Mouse (Mus musculus): ENCODE data around the gene Cd248. TPM values are rescaled to one million over a fixed set of nuclear protein-coding genes. Genes with fewer than 3 reads are reported as not detected.
A peak's percentile ranks its signal among the peaks of the same experiment; 100 is the strongest.

Cd248 gene
- polyA plus RNA-seq, 1 experiment, result not detected

DNA sequence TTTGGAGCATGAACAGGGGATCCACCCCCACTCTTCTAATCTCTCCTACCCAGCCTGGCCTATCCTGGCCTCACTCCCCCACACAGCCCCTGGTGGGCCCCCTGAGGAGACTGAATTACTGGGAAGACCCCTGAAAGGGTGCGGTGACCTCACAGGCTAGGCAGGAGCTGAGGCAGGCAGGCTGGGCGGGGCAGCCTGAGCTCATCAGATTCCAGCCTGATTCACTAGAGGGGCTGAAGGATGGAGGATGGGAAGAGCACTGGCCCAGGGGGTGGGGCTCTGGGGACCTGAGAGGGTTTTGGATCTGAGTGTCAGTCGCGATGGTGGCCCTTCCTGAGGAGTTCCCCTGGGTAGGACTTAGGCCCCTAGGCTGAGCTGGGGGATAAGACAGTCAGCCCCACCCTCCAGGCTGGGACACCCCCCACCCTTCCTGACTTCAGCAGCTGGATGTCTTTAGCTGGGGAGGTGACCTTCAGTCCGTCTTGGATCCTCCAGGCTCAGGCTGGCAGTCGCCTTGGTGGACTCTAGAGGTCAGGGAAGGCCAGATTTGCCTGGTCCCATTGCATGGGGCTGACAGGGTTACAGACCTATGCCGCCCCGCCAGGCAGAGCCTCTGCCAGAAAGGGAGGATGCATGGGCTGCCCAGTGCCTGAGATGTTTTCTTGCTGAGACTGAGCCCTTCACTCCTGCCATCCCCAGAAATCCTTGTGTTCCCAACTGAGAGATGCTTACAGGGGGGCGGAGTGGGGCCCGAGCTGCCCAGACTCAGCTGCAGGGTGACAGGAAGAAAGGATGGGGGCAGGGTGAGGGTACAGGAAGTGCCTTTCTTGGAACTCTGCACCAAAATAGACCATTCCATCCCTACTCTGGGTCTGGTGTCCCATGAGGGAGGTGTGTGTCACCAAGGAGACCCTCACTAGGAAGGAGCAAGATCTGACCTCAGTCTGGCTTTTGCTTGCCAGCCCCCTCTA, 8.8 kb upstream of the Cd248 start:
- peaks cover 38% of the 10 kb centered on the region for H3K4me1 ChIP-seq (ENCODE audit: control insufficient read depth, insufficient read depth, low read length)
- peak overlapping the region; percentile 2; the same call in 1 of the 2 replicates for H3K27ac ChIP-seq (ENCODE audit: insufficient read depth, low read depth, low read length)
- WGBS, result 22% methylated on average over 10 of the region's 10 CpGs
- TF ChIP-seq POLR2A (IDR thresholded peaks at IDR 0.05; ENCODE audit: insufficient read depth, low read depth, low read length) (no peak), CTCF (IDR thresholded peaks at IDR 0.05; ENCODE audit: insufficient read depth, low read depth, low read length) (no peak)
- H3K4me3 ChIP-seq (ENCODE audit: insufficient read depth, low read depth, low read length), result no peak overlapping the region

DNA sequence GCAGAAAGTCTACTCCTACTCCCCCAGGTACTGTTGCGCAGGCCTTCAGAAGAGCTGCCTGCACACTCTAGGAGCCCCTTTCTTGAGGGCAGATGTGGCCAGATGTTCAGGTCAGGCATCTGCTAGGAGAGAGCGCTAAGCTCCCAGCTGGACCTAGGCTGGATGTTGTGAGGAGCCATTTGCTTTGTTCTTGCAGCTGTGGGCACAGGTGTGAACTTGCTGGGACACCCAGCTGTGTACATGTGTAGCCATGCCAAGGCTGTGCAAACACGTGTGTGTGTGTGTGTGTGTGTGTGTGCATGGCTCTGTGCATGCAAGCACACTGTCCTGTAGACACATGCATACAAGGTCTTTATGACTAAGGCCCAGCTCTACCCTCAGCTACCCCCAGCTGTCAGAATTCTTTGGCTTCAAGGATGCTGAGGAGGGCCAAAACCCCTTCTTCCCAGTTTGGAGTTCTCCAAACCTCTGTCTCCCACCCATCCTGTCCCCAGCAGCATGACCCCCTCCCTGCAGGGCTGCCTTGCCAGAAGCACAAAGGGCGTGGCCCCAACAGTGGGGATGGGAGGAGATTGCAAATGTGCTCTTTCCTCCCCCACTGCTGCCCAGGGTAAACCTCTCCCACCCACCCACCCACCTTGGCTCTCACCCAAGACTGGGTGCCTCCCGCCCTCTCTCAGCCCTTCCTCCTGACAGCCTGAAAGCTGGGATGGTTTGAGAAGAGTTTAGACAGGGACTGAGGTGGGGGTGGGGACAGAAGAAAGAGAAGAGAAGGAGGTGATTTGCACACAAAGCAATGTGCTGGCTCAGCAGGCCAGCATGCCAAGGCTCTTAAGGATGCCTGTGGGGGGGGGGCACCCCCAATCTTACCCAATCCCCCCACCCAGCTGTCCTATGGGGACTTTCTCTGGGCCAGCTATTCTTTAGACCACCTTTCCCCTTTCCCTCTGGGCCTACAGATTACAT, 7.2 kb upstream of the Cd248 start:
- Histone ChIP-seq H3K4me1 (ENCODE audit: control insufficient read depth, insufficient read depth, low read length) (peaks cover 38% of the 10 kb centered on the region), H3K4me3 (ENCODE audit: insufficient read depth, low read depth, low read length) (no peak overlapping the region), H3K27ac (ENCODE audit: insufficient read depth, low read depth, low read length) (no peak overlapping the region)
- TF ChIP-seq CTCF (IDR thresholded peaks at IDR 0.05; ENCODE audit: insufficient read depth, low read depth, low read length), result no peak
- TF ChIP-seq POLR2A (IDR thresholded peaks at IDR 0.05; ENCODE audit: insufficient read depth, low read depth, low read length), result no peak
- WGBS, result 42% methylated on average over 5 of the region's 5 CpGs

DNA sequence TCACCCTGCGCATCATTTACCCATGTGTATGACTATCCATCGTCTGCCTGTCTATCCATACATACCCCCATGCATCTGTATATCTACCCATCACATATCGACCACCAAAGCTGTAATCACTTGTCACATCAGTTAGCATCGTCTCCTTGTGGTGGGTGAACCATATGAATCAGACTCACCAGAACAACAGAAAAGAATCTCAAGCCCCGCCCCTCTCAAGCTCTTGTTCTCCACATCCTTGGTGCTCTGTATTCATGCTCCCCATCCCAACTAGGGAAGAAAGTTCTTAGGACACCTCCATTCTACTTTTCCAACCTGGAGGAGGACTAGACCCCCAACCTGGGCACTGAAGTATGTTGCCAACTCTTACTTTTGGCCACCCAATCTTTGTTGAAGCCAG, 5.8 kb upstream of the Cd248 start:
- TF ChIP-seq CTCF (IDR thresholded peaks at IDR 0.05; ENCODE audit: insufficient read depth, low read depth, low read length) (no peak), POLR2A (IDR thresholded peaks at IDR 0.05; ENCODE audit: insufficient read depth, low read depth, low read length) (no peak)
- H3K27ac ChIP-seq (ENCODE audit: insufficient read depth, low read depth, low read length), result no peak overlapping the region
- WGBS, result 78% methylated on average over 5 of the region's 5 CpGs

DNA sequence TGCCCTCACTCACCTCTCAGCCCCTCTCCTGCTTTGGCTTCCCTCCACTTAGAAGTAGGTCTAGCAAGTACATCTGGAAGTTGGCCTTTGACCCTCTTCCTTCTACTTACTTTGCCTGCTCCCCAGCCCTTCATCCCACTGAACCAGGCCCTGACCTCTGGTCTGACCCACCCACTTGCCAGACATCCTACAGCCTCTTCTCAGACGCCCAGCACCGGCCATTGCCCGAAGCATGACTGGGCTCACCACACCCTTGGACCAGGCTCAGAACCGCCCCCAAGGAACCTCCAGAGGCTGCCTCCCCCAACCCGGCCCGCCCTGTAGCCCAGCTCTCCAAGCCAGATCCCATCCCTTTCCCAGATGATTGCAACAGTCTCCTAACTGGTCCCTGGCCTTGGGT, 5.4 kb upstream of the Cd248 start:
- peaks cover 44% of the 10 kb centered on the region for H3K4me1 ChIP-seq (ENCODE audit: control insufficient read depth, insufficient read depth, low read length)
- H3K4me3 ChIP-seq (ENCODE audit: insufficient read depth, low read depth, low read length), result no peak overlapping the region
- TF ChIP-seq POLR2A (IDR thresholded peaks at IDR 0.05; ENCODE audit: insufficient read depth, low read depth, low read length), result no peak
- TF ChIP-seq CTCF (IDR thresholded peaks at IDR 0.05; ENCODE audit: insufficient read depth, low read depth, low read length), result no peak
- no peak overlapping the region for H3K27ac ChIP-seq (ENCODE audit: insufficient read depth, low read depth, low read length)
- 78% methylated on average over 6 of the region's 6 CpGs for WGBS

More for the DNA sequence above, 5.8 kb upstream of the Cd248 start:
- Histone ChIP-seq H3K4me3 (ENCODE audit: insufficient read depth, low read depth, low read length) (no peak overlapping the region), H3K4me1 (ENCODE audit: control insufficient read depth, insufficient read depth, low read length) (peaks cover 40% of the 10 kb centered on the region)

DNA sequence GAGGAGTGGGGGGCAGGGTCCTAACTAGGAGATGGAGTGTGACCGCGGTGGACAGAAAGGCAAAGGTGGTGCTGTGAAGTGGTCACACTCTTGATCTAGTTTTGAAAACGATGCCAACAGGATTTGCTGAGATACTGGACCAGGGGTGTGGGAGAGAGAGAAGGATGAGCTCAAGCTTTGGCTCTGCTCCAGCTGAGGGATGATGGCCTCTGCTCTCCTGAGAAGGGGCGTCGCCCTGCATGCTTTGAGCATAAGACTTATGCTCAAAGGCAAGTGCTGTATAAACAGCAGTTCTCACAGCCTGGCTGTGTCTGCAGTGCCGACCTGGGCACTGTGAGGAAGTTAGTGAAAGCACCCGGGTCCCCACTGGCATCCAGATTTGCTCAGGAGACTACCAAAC, 2.8 kb upstream of the Cd248 start:
- WGBS, result 66% methylated on average over 7 of the region's 7 CpGs
- Histone ChIP-seq H3K4me1 (ENCODE audit: control insufficient read depth, insufficient read depth, low read length) (peaks cover 39% of the 10 kb centered on the region), H3K27ac (ENCODE audit: insufficient read depth, low read depth, low read length) (no peak overlapping the region), H3K4me3 (ENCODE audit: insufficient read depth, low read depth, low read length) (no peak overlapping the region)
- TF ChIP-seq POLR2A (IDR thresholded peaks at IDR 0.05; ENCODE audit: insufficient read depth, low read depth, low read length) (no peak), CTCF (IDR thresholded peaks at IDR 0.05; ENCODE audit: insufficient read depth, low read depth, low read length) (no peak)

DNA sequence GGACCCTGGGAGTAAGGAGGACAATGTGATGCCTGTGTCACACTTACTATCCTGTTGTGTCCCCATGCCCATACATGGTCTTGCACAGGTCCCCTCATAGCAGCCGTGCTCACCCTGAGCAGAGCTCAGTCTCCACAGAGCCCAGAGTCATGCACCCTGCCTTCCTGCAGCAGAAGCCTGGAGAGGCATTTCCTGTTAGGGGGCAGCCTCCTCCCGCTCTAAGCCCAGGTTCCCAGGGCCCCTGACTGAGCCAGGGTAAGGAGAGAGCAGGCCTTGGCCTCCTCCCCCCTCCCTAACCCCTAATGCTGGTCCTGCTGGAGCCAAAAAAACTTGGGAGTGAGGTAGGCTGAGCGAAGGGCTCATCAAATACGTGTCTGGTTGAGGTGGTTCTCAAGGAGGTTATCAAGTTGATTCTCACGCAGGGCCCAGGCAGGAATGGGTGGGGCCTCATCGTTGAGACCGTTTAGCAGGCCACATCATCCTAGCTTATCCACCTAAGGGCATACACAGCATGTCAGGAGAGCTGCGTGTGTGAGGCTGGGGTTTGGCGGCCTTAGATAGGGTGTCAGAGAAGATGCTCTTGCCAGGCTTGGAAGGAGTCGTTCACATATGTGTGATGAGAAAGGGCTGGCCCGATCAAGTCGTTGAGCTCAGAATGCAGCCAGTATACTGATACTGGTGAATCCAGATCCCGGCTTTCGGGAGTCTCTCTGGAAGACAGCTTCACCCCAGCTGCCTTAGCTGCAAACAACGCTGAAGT, 658 bp upstream of the Cd248 start:
- no peak overlapping the region for H3K27ac ChIP-seq (ENCODE audit: insufficient read depth, low read depth, low read length)
- H3K4me3 ChIP-seq (ENCODE audit: insufficient read depth, low read depth, low read length), result no peak overlapping the region
- no peak for TF ChIP-seq POLR2A (IDR thresholded peaks at IDR 0.05; ENCODE audit: insufficient read depth, low read depth, low read length)
- TF ChIP-seq CTCF (IDR thresholded peaks at IDR 0.05; ENCODE audit: insufficient read depth, low read depth, low read length), result no peak
- 31% methylated on average over 15 of the region's 15 CpGs for WGBS
- H3K4me1 ChIP-seq (ENCODE audit: control insufficient read depth, insufficient read depth, low read length), result peaks cover 38% of the 10 kb centered on the region

DNA sequence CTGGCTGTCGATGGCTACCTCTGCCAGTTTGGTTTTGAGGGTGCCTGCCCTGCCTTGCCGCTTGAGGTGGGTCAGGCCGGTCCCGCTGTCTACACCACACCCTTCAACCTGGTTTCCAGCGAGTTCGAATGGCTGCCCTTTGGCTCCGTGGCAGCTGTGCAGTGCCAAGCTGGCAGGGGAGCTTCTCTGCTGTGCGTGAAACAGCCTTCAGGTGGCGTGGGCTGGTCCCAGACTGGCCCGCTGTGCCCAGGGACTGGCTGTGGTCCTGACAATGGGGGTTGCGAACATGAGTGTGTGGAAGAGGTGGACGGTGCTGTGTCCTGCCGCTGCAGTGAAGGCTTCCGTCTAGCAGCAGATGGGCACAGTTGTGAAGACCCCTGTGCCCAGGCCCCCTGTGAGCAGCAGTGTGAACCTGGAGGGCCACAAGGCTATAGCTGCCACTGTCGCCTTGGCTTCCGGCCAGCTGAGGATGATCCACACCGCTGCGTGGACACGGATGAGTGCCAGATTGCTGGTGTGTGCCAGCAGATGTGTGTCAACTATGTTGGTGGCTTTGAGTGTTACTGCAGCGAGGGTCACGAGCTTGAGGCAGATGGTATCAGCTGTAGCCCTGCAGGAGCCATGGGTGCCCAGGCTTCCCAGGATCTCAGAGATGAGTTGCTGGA, 824 bp downstream of the Cd248 start:
- peak overlapping the region; percentile 33 for H3K4me3 ChIP-seq (ENCODE audit: insufficient read depth, low read depth, low read length)
- 49% methylated on average over 21 of the region's 21 CpGs for WGBS
- H3K4me1 ChIP-seq (ENCODE audit: control insufficient read depth, insufficient read depth, low read length), result peaks cover 39% of the 10 kb centered on the region
- no peak overlapping the region for H3K27ac ChIP-seq (ENCODE audit: insufficient read depth, low read depth, low read length)
- no peak for TF ChIP-seq POLR2A (IDR thresholded peaks at IDR 0.05; ENCODE audit: insufficient read depth, low read depth, low read length)
- no peak for TF ChIP-seq CTCF (IDR thresholded peaks at IDR 0.05; ENCODE audit: insufficient read depth, low read depth, low read length)

DNA sequence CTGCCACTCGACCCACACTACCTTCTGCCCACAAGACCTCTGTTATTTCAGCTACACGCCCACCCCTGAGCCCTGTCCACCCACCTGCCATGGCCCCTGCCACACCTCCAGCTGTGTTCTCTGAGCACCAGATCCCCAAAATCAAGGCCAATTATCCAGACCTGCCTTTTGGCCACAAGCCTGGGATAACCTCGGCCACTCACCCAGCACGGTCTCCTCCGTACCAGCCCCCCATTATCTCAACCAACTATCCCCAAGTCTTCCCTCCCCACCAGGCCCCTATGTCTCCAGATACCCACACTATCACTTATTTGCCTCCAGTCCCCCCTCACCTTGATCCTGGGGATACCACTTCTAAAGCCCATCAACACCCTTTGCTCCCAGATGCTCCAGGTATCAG, 1.6 kb downstream of the Cd248 start:
- H3K4me1 ChIP-seq (ENCODE audit: control insufficient read depth, insufficient read depth, low read length), result peaks cover 39% of the 10 kb centered on the region
- H3K27ac ChIP-seq (ENCODE audit: insufficient read depth, low read depth, low read length), result no peak overlapping the region
- no peak overlapping the region for H3K4me3 ChIP-seq (ENCODE audit: insufficient read depth, low read depth, low read length)
- TF ChIP-seq CTCF (IDR thresholded peaks at IDR 0.05; ENCODE audit: insufficient read depth, low read depth, low read length) (no peak), POLR2A (IDR thresholded peaks at IDR 0.05; ENCODE audit: insufficient read depth, low read depth, low read length) (no peak)
- WGBS, result 94% methylated on average over 5 of the region's 5 CpGs
